Mouse (Mus musculus): ENCODE measurements around the gene Ydjc. TPM values are rescaled to one million over a fixed set of nuclear protein-coding genes. Genes with fewer than 3 reads are reported as not detected.

The Ydjc gene
- total RNA-seq (2021), result 1 to 10 TPM; 3.9 to 6.7 TPM
- long read RNA-seq, experiment 1, partial matches to known transcripts, result 2 of 7 reads
- long read RNA-seq, experiment 1, other reads (novel, unspliced or antisense), result 2 of 7 reads
- long read RNA-seq, experiment 2, partial matches to known transcripts, result 4 of 6 reads
- long read RNA-seq, experiment 2, other reads (novel, unspliced or antisense), result 0 of 6 reads

DNA sequence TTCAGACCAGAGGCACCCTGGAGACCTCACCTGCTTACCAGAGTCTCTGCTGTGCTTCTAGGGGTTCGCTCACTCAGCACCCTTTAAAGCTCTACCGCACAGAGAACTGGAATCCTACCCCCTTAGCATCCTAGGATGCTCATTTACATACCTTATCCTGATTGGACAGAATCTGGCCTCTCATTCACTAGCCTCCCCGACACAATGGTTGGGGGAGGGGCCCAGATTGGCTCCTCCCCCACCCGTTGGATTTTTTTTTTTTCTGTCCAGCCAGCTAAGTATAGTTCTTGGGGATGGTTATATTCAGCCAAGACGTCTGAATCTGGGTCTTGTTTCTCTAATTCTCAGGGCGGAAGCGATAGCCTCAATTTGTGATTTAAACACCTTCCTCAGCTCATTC lies at the start of gene Ydjc:
Gene Ydjc, plus strand, starts transcription at position 283 of the 400 bp plus-strand sequence.
- no peak for DNase-seq

DNA sequence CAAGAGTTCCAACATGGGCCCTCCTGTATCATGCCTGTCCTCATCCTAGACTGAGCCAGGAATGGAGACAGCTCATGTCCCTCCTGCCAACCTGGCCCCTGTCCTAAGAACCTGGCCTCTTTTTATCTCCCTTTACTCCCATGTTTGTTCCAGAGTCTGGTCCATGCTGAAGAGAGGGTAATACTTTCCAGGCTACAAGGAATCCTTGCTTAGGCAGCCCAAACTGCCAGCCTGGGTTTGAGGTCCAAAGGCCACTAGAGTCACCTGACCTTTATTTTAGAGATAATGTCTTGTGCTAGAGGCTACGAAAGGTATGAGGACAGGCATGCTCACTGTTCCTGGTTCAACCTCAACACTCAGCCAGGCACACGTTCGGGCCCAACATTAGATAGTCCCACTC lies 47.5 kb upstream of the Ydjc start:
- no peak for DNase-seq

- peak; percentile 30 for DNase-seq
Observed at GRCm38 (mm10) chr16:17102630-17103220, 41.7 kb upstream of the Ydjc start.

- DNase-seq, result no peak
Observed at GRCm38 (mm10) chr16:17104600-17104999, 39.8 kb upstream of the Ydjc start.

DNA sequence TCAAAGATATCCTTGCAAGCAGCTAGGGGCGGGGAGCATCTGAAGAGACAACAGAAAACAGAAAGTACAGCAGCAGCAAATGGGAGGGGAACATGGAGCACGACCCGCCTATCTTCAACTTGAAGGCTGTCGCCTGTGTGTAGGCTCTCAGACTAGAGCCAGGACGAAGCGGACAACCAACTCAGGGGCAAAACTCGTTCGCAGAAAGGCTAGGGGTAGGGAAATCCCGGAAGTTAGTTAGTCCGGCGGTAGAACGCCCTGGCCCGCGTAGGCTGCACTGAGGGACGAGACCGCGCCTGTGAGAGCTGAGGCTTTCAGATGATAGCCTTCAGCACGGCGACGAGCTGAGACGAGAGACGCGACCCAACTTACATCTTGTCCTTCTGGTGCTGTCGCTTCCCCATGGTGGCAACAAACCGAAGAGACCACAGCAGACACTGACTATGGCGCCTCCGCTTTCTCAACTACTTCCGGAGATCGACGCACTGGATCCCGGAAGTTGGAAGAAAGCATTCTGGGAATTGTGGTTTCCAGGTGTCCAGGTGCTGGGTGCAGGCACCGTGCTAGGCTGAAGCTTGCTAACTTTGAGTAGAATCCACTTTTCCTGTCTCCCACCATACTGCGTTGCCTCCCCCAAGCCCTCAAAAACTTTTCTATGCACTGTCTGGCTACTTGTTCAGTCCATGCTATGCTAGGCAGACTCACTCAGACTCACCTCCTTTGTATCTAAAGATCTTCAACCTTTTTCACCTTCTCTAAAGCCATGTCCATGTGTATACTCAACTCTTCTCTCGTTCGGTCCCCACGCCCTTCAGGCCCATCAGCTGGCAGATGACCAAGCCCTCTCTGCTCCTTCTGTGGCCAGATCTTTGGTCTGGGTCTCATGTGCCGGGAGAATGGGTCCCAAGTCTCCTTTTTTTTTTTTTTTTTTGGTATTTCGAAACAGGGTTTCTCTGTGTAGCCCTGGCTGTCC lies 33.4 kb upstream of the Ydjc start, which contains the start of gene Ppil2:
Gene Ppil2, minus strand, starts transcription at position 487 of the 973 bp plus-strand sequence.
- peak; percentile 79 for DNase-seq

- no peak for DNase-seq
Observed at GRCm38 (mm10) chr16:17117309-17117799, 27.1 kb upstream of the Ydjc start.

DNA sequence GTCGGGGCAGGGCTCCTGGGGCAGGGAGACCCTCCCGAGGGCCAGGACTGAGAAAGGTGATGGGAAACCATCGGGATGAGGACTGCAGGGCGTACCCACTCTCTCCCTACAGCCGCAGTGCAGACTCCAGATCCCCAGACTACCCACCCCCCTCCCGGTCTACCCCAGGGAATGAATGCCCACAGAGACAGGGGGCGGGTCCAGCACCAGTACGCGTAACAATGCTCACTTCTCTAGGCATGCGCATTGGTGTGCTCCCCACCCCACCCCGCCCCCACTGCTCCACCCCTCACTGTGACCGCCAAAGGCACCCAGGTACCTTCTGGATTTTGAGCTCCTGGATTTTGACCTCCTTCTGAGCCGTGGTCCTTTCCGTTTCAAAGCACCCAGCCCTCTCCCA lies 22.9 kb upstream of the Ydjc start:
- DNase-seq, result no peak

DNA sequence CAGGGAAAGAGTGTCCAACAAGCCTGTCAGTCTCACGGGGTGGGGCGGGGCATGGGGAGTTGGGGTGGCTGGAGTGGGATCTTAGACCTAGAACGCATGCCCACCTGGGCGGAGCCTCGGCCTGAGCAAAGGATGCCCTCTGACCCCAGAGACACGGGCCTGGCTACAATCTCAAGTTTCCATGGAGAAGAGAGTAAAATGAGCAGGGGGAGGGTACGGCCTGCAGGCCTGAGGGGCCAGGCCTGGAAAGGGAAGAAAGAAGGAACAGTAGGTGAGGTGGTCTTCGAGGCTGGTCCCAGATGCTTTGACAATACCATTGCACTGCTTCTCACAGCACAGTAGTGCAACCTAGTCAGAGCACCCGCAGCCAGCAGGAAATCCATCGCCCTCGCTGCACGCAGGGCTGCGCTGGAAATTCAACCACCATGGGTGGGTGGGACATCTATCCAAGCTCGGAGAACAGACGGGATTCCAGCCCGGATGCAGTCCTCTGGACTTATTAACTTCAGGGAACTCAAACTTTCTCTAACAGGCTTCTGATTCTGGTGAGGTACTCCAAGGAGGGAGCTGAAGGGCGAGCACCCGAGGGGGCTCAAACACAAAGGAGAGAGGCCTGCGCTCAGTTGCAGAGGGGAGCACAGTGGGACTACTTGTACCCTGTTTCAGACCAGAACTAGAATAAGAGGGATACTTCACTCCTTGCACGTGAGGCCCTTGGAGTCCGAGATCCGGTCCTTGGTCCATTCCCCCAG lies 20.1 kb upstream of the Ydjc start:
- no peak for DNase-seq

- DNase-seq, result peak; percentile 88
Observed at GRCm38 (mm10) chr16:17124871-17125520, 19.4 kb upstream of the Ydjc start, which contains the start of gene 2610318N02Rik. Gene 2610318N02Rik (minus strand): TSS chr16:17125167.

DNA sequence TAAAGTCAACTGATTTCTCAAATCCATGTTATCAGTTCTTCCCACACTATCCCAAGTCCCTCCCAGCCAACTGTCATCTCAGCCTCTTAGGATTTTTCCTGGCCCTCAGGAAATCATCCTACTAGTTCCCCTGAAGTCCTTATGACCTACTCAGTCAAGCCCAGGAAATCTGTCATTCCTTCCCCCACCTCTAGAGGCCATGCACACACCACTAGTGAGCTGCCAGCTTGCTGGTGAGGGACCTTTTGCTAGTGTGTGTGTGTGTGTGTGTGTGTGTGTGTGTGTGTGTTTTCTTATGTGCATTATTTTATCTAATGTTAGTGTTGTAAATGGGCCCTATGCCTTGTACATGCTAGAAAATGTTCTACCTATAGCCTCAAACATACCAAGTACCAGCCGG lies 17.1 kb upstream of the Ydjc start:
- DNase-seq, result peak; percentile 71

GRCm38 (mm10) chr16:17131191-17132088 lies 13.0 kb upstream of the Ydjc start:
- no peak for DNase-seq

GRCm38 (mm10) chr16:17132089-17132905 lies 12.1 kb upstream of the Ydjc start, which contains the start of gene Sdf2l1:
Gene Sdf2l1 (minus strand): TSS chr16:17132383.
- peak; percentile 97 for DNase-seq

DNA sequence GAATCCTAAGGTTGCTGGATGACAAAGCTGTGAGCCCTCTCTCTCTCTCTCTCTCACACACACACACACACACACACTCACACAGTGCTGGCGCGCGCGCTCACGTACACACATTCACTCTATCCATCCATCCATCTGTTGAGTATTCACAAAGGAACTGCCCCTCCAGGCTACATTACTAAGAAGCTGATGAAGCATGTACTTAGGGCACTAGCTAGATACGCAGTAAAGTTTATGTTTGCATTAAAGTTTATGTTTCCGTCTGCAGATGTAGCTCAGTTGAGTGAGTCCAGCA lies 11.6 kb upstream of the Ydjc start:
- no peak for DNase-seq

DNA sequence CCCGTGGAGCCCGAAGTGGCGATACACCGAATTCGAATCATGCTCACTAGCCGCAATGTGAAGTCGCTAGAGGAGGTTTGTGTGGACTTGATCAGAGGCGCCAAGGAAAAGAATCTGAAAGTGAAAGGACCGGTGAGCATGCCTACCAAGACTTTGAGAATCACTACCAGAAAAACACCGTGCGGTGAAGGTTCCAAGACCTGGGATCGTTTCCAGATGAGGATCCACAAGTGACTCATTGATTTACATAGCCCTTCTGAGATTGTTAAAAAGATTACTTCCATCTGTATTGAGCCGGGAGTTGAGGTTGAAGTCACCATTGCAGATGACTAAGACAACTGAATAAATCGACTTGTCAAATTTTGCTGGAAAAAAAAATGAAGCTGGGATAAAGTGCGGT lies 7.1 kb upstream of the Ydjc start:
- DNase-seq, result no peak

DNA sequence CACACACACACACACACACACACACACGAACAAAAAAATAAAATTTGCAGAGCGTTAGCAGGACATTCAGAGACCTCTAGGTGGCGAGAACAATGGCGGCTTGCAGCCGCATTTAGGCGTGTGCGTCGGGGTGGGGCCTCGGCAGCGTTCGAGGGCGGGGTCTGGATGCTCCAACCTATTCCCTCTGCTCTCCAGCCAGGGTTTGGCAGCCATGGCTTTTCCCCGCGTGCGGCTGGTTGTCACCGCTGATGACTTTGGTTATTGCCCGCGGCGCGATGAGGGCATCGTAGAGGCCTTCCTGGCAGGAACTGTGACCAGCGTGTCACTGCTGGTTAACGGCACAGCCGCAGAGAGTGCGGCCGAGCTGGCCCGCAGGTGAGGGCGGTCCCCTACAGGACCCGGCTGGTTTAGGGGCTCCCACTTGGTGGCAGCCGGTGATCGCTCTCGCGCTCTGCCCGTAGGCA lies 2.4 kb downstream of the Ydjc start, which contains the start of gene Ccdc116:
Gene Ccdc116, minus strand, starts transcription at position 458 of the 464 bp plus-strand sequence.
- peak; percentile 87 for DNase-seq

DNA sequence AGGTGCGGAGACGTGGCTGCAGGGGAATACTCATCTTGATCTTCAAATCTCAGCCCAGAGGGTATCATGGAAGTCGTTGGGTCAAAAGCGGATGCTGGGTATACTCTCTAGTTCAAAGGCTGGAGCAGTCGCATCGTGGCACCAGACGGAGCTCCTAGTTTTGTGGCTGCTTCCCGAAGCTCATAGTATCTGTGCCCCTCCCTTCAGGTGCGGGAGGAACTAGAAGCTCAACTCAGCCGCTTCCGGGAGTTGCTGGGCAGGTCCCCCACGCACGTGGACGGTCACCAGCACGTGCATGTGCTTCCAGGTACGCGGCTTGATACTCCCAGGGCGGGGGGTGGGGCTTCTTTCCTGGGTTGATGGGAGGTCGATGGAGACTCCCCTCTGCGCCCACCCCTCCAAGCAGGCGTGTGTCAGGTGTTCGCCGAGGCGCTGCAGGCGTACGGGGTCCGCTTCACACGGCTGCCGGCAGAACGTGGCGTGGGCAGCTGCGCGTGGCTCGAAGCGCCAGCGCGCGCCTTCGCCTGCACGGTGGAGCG lies 3.0 kb downstream of the Ydjc start:
- peak; percentile 23 for DNase-seq

- peak; percentile 31 for DNase-seq
Observed at GRCm38 (mm10) chr16:17148084-17148483, 3.7 kb downstream of the Ydjc start.

DNA sequence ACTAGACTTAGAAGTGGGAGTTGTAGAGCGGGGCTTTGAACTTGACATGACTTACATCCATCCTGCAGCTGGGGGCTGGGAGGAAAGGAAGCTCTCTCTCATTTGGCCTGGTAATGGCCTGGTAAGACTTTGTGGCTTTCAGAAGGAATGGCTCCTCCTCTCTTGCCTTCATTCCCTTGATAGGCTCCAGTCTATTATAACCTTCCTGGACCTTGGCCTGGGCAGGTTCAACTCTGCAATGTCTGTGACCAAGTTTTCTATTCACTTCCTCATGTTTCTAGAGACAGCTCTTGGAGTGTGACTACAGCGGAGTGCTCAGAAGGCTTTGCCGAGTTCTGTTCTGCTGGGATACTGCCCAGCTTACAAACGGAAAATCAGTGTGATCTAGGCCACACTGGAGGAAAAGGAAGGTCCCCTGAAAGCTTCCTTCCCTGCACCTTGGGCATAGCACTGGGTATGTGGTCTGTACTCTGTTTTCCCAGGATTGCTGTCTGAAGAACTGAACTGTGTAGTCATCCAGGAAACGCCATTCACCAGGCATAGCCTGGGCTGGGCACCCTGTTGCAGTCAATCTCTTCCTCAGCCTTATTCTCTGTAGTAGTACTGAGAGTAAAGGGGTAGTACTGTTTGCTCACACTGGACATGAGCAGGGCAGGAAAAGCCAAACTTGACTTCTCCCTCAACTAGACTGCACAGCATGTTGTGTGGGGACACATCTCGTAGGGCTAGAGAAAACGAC lies 6.3 kb downstream of the Ydjc start:
- DNase-seq, result no peak
